Mouse (Mus musculus): ENCODE results near the gene Rundc3b. TPM values are rescaled to one million over a fixed set of nuclear protein-coding genes. Genes with fewer than 3 reads are reported as not detected.

The Rundc3b gene
- polyA plus RNA-seq, 1 experiment from 2014 or later, result 0.78 TPM

- H3K4me2 ChIP-seq, result peak overlapping the region; percentile 99
- H3K36me3 ChIP-seq, result no peaks in the 10 kb centered on the region
- H3K9ac ChIP-seq, result peak overlapping the region; percentile 63
- under 1% methylated on average over 46 of the region's 49 CpGs for WGBS
- peaks cover 3% of the 10 kb centered on the region; the same call in 1 of the 2 replicates for H3K4me1 ChIP-seq (replicated peaks)
- ATAC-seq (replicated peaks; ENCODE audit: insufficient number of reproducible peaks, insufficient read depth, low FRiP score, low read depth), result peak; percentile 39
- H3K4me3 ChIP-seq, result peak overlapping the region; percentile 80
- H3K9me3 ChIP-seq (replicated peaks), result no peaks in the 10 kb centered on the region
- no peaks in the 10 kb centered on the region for H3K27me3 ChIP-seq
- no peak overlapping the region for H3K27ac ChIP-seq
Observed at GRCm38 (mm10) chr5:8622071-8622595, 619 bp downstream of the Rundc3b start.

- H3K27ac ChIP-seq, result peak overlapping the region; percentile 19
Observed at GRCm38 (mm10) chr5:8571118-8571517, 51.6 kb downstream of the Rundc3b start.

GRCm38 (mm10) chr5:8566867-8567266 lies 55.9 kb downstream of the Rundc3b start:
- no peaks in the 10 kb centered on the region for H3K36me3 ChIP-seq
- no peak overlapping the region for H3K4me2 ChIP-seq
- H3K9ac ChIP-seq, result no peak overlapping the region
- H3K9me3 ChIP-seq (replicated peaks), result no peaks in the 10 kb centered on the region
- WGBS, result 51% methylated on average over 3 of the region's 3 CpGs
- H3K4me1 ChIP-seq (replicated peaks), result no peaks in the 10 kb centered on the region
- H3K27me3 ChIP-seq, result no peaks in the 10 kb centered on the region
- H3K4me3 ChIP-seq, result no peak overlapping the region
- ATAC-seq (replicated peaks; ENCODE audit: insufficient number of reproducible peaks, insufficient read depth, low FRiP score, low read depth), result no peak
- no peak overlapping the region for H3K27ac ChIP-seq

More at GRCm38 (mm10) chr5:8571118-8571517, 51.6 kb downstream of the Rundc3b start:
- Histone ChIP-seq H3K9me3 (replicated peaks) (no peaks in the 10 kb centered on the region), H3K4me3 (no peak overlapping the region), H3K27me3 (no peaks in the 10 kb centered on the region), H3K9ac (no peak overlapping the region), H3K4me1 (replicated peaks) (no peaks in the 10 kb centered on the region), H3K4me2 (no peak overlapping the region), H3K36me3 (no peaks in the 10 kb centered on the region)
- ATAC-seq (replicated peaks; ENCODE audit: insufficient number of reproducible peaks, insufficient read depth, low FRiP score, low read depth), result no peak
- WGBS, result 57% methylated on average over 3 of the region's 3 CpGs

GRCm38 (mm10) chr5:8544512-8544911 lies 78.2 kb downstream of the Rundc3b start:
- WGBS, result 49% methylated on average over 3 of the region's 5 CpGs
- no peak for ATAC-seq (replicated peaks; ENCODE audit: insufficient number of reproducible peaks, insufficient read depth, low FRiP score, low read depth)

GRCm38 (mm10) chr5:8542631-8543207 lies 80.0 kb downstream of the Rundc3b start:
- H3K4me3 ChIP-seq, result no peak overlapping the region
- H3K4me1 ChIP-seq (replicated peaks), result no peaks in the 10 kb centered on the region
- H3K9me3 ChIP-seq (replicated peaks), result no peaks in the 10 kb centered on the region
- H3K4me2 ChIP-seq, result no peak overlapping the region
- ATAC-seq (replicated peaks; ENCODE audit: insufficient number of reproducible peaks, insufficient read depth, low FRiP score, low read depth), result no peak
- H3K27ac ChIP-seq, result no peak overlapping the region
- H3K36me3 ChIP-seq, result no peaks in the 10 kb centered on the region
- H3K9ac ChIP-seq, result no peak overlapping the region
- WGBS, result 73% methylated on average over 3 of the region's 3 CpGs
- H3K27me3 ChIP-seq, result no peaks in the 10 kb centered on the region

More at GRCm38 (mm10) chr5:8544512-8544911, 78.2 kb downstream of the Rundc3b start:
- no peak overlapping the region for H3K27ac ChIP-seq
- H3K9me3 ChIP-seq (replicated peaks), result no peaks in the 10 kb centered on the region
- H3K4me1 ChIP-seq (replicated peaks), result no peaks in the 10 kb centered on the region
- no peak overlapping the region for H3K4me2 ChIP-seq
- H3K36me3 ChIP-seq, result no peaks in the 10 kb centered on the region
- no peaks in the 10 kb centered on the region for H3K27me3 ChIP-seq
- no peak overlapping the region for H3K4me3 ChIP-seq
- H3K9ac ChIP-seq, result no peak overlapping the region

GRCm38 (mm10) chr5:8541120-8542117 lies 81.3 kb downstream of the Rundc3b start:
- H3K27ac ChIP-seq, result no peak overlapping the region
- H3K4me1 ChIP-seq (replicated peaks), result no peaks in the 10 kb centered on the region
- no peak overlapping the region for H3K4me2 ChIP-seq
- whole genome bisulfite sequencing, result 74% methylated on average over 7 of the region's 7 CpGs
- no peak for ATAC-seq (replicated peaks; ENCODE audit: insufficient number of reproducible peaks, insufficient read depth, low FRiP score, low read depth)
- H3K4me3 ChIP-seq, result no peak overlapping the region
- H3K9me3 ChIP-seq (replicated peaks), result no peaks in the 10 kb centered on the region
- H3K27me3 ChIP-seq, result no peaks in the 10 kb centered on the region
- H3K36me3 ChIP-seq, result no peaks in the 10 kb centered on the region
- H3K9ac ChIP-seq, result no peak overlapping the region

- H3K4me1 ChIP-seq (replicated peaks), result no peaks in the 10 kb centered on the region
- no peak overlapping the region for H3K9ac ChIP-seq
- ATAC-seq (replicated peaks; ENCODE audit: insufficient number of reproducible peaks, insufficient read depth, low FRiP score, low read depth), result no peak
- H3K27me3 ChIP-seq, result no peaks in the 10 kb centered on the region
- 47% methylated on average over 3 of the region's 3 CpGs for WGBS
- no peak overlapping the region for H3K27ac ChIP-seq
- no peaks in the 10 kb centered on the region for H3K36me3 ChIP-seq
- no peak overlapping the region for H3K4me2 ChIP-seq
- no peak overlapping the region for H3K4me3 ChIP-seq
- no peaks in the 10 kb centered on the region for H3K9me3 ChIP-seq (replicated peaks)
Observed at GRCm38 (mm10) chr5:8519006-8519405, 103.7 kb downstream of the Rundc3b start.

- Histone ChIP-seq H3K36me3 (no peaks in the 10 kb centered on the region), H3K4me1 (replicated peaks) (no peaks in the 10 kb centered on the region), H3K4me3 (no peak overlapping the region), H3K9ac (no peak overlapping the region), H3K4me2 (no peak overlapping the region), H3K9me3 (replicated peaks) (no peaks in the 10 kb centered on the region), H3K27ac (no peak overlapping the region), H3K27me3 (no peaks in the 10 kb centered on the region)
- ATAC-seq (replicated peaks; ENCODE audit: insufficient number of reproducible peaks, insufficient read depth, low FRiP score, low read depth), result no peak
- 77% methylated on average over 4 of the region's 4 CpGs for WGBS
Observed at GRCm38 (mm10) chr5:8491778-8492177, 131.0 kb downstream of the Rundc3b start.

- no peak for ATAC-seq (replicated peaks; ENCODE audit: insufficient number of reproducible peaks, insufficient read depth, low FRiP score, low read depth)
- Histone ChIP-seq H3K27ac (no peak overlapping the region), H3K4me1 (replicated peaks) (no peaks in the 10 kb centered on the region), H3K36me3 (no peaks in the 10 kb centered on the region), H3K9me3 (replicated peaks) (no peaks in the 10 kb centered on the region), H3K27me3 (no peaks in the 10 kb centered on the region), H3K9ac (no peak overlapping the region), H3K4me3 (no peak overlapping the region), H3K4me2 (no peak overlapping the region)
- 40% methylated on average over 6 of the region's 6 CpGs for WGBS
Observed at GRCm38 (mm10) chr5:8489471-8490110, 133.2 kb downstream of the Rundc3b start.

- no peak overlapping the region for H3K4me3 ChIP-seq
- H3K27me3 ChIP-seq, result no peaks in the 10 kb centered on the region
- H3K4me2 ChIP-seq, result no peak overlapping the region
- H3K36me3 ChIP-seq, result no peaks in the 10 kb centered on the region
- no peak overlapping the region for H3K9ac ChIP-seq
- no peak for ATAC-seq (replicated peaks; ENCODE audit: insufficient number of reproducible peaks, insufficient read depth, low FRiP score, low read depth)
- no peaks in the 10 kb centered on the region for H3K9me3 ChIP-seq (replicated peaks)
- no peak overlapping the region for H3K27ac ChIP-seq
- no peaks in the 10 kb centered on the region for H3K4me1 ChIP-seq (replicated peaks)
- WGBS, result 86% methylated on average over 2 of the region's 2 CpGs
Observed at GRCm38 (mm10) chr5:8488701-8489297, 134.0 kb downstream of the Rundc3b start.
